Mouse (Mus musculus) kidney, embryonic 16.5 days (tissue): ENCODE measurements around the gene Gm47996. TPM values are rescaled to one million over a fixed set of nuclear protein-coding genes. Genes with fewer than 3 reads are reported as not detected.
"Not testable (repeated sequence)": the region's sequence is repeated elsewhere in the genome, so short reads cannot be mapped to it uniquely, and the experiment has no call there.

ENCODE experiments used
- ATAC-seq: fragments of 200-750 bp; cut with Nextera tagmentation; 2 replicates; pipeline ENCODE4 v1.8.0; 2017; ENCODE audit warnings: moderate TSS enrichment; ENCODE audit not compliant: low FRiP score, low TSS enrichment
- H3K27ac ChIP-seq: fragments of 300-500 bp; sonication (generic); 2 replicates; pipeline ENCODE4 v1.5.1; 2014; ENCODE audit warnings: low read length
- H3K27me3 ChIP-seq: fragments of 300-500 bp; sonication (generic); 2 replicates; pipeline ENCODE4 v1.6.1; 2014; ENCODE audit warnings: low read length, control low read depth, mixed read lengths; ENCODE audit not compliant: insufficient read depth
- H3K36me3 ChIP-seq: fragments of 300-500 bp; sonication (generic); 2 replicates; pipeline ENCODE4 v1.6.1; 2014; ENCODE audit warnings: low read length, control low read depth, mixed read lengths; ENCODE audit not compliant: insufficient read depth
- H3K4me1 ChIP-seq: fragments of 300-500 bp; sonication (generic); 2 replicates; pipeline ENCODE4 v1.6.1; 2014; ENCODE audit warnings: low read length, control low read depth, mixed read lengths; ENCODE audit not compliant: insufficient read depth
- H3K4me2 ChIP-seq: fragments of 300-500 bp; sonication (generic); replicated peaks from 2 replicates; pipeline ENCODE4 v1.6.1; 2014; ENCODE audit warnings: low read depth, low read length
- H3K4me3 ChIP-seq: fragments of 300-500 bp; sonication (generic); 2 replicates; pipeline ENCODE4 v1.5.1; 2014; ENCODE audit warnings: mild to moderate bottlenecking, low read length
- H3K9ac ChIP-seq: fragments of 300-500 bp; sonication (generic); replicated peaks from 2 replicates; pipeline ENCODE4 v1.6.1; 2014; ENCODE audit warnings: low read length
- H3K9me3 ChIP-seq: fragments of 300-500 bp; sonication (generic); 2 replicates; pipeline ENCODE4 v1.6.1; 2016; ENCODE audit warnings: low read length, control low read depth
- WGBS: fragments of 180-500 bp; shearing (Covaris S2); extraction: QIAGEN DNeasy Blood & Tissue Kit; methylation state at CpG from one replicate; pipeline ENCODE4 v1.1.7; 2014; 5-methylcytosine and 5-hydroxymethylcytosine counted together
- polyA plus RNA-seq: library from polyadenylated mRNA; unstranded; fragments of >200 nt; fragmentation: Nextera tagmentation; extraction: Ambion mirVana; gene quantifications from 2 replicates; pipeline ENCODE4 v1.2.1, GENCODE M21; 2015

Gene Gm47996
- polyA plus RNA-seq, 1 experiment from 2014 or later, result 0.67 TPM

- H3K27ac ChIP-seq, H3K4me1 ChIP-seq, H3K36me3 ChIP-seq, H3K4me2 ChIP-seq, H3K9ac ChIP-seq, H3K9me3 ChIP-seq, H3K4me3 ChIP-seq, H3K27me3 ChIP-seq: not testable (repeated sequence)
- ATAC-seq, result peak; percentile 84; the same call in 1 of the 2 replicates
- WGBS, result 51% methylated on average over 3 of the region's 5 CpGs
Measured at GRCm38 (mm10) chr1:151202771-151203170, 7.2 kb upstream of the Gm47996 start.

GRCm38 (mm10) chr1:151203818-151204217 lies 6.1 kb upstream of the Gm47996 start, which contains the start of gene 3110040M04Rik:
Gene 3110040M04Rik (plus strand): TSS chr1:151204121.
- not testable (repeated sequence) for H3K4me1 ChIP-seq, ATAC-seq, H3K4me3 ChIP-seq, H3K27me3 ChIP-seq, H3K9ac ChIP-seq, H3K27ac ChIP-seq, H3K4me2 ChIP-seq, H3K36me3 ChIP-seq, H3K9me3 ChIP-seq
- no CpG with 5 or more reads among the region's 6 CpGs for WGBS

GRCm38 (mm10) chr1:151208493-151208892 lies 1.4 kb upstream of the Gm47996 start:
- WGBS, result 59% methylated on average over 2 of the region's 5 CpGs
- H3K9ac ChIP-seq, H3K4me3 ChIP-seq, H3K4me1 ChIP-seq, H3K27ac ChIP-seq, H3K27me3 ChIP-seq, H3K9me3 ChIP-seq, H3K4me2 ChIP-seq, H3K36me3 ChIP-seq: not testable (repeated sequence)
- ATAC-seq, result peak; percentile 89

- not testable (repeated sequence) for H3K9me3 ChIP-seq, H3K4me3 ChIP-seq, H3K4me1 ChIP-seq, ATAC-seq, H3K4me2 ChIP-seq, H3K36me3 ChIP-seq, H3K27me3 ChIP-seq, H3K27ac ChIP-seq, H3K9ac ChIP-seq
Measured at GRCm38 (mm10) chr1:151208944-151209343, 987 bp upstream of the Gm47996 start.

GRCm38 (mm10) chr1:151211666-151212065 lies 1.7 kb downstream of the Gm47996 start:
- not testable (repeated sequence) for H3K4me2 ChIP-seq, H3K27ac ChIP-seq, H3K9me3 ChIP-seq, H3K36me3 ChIP-seq, H3K9ac ChIP-seq, ATAC-seq, H3K4me3 ChIP-seq, H3K27me3 ChIP-seq
- WGBS, result 90% methylated on average over 5 of the region's 5 CpGs
- peaks cover 19% of the 10 kb centered on the region for H3K4me1 ChIP-seq

- 49% methylated on average over 2 of the region's 2 CpGs for WGBS
- no peak for ATAC-seq
- Histone ChIP-seq H3K27ac (peak overlapping the region; percentile 29; the same call in 1 of the 2 replicates), H3K4me2 (no peak overlapping the region), H3K27me3 (no peaks in the 10 kb centered on the region), H3K4me1 (peaks cover 31% of the 10 kb centered on the region), H3K9me3 (no peaks in the 10 kb centered on the region), H3K36me3 (no peaks in the 10 kb centered on the region), H3K4me3 (no peak overlapping the region), H3K9ac (no peak overlapping the region)
Measured at GRCm38 (mm10) chr1:151214862-151215261, 4.9 kb downstream of the Gm47996 start.

GRCm38 (mm10) chr1:151215985-151216384 lies 6.1 kb downstream of the Gm47996 start:
- WGBS, result 6% methylated on average over 1 of the region's 1 CpGs
- Histone ChIP-seq H3K4me2 (no peak overlapping the region), H3K9me3 (no peaks in the 10 kb centered on the region), H3K4me3 (no peak overlapping the region), H3K4me1 (peaks cover 31% of the 10 kb centered on the region), H3K27ac (peak overlapping the region; percentile 88), H3K27me3 (no peaks in the 10 kb centered on the region), H3K36me3 (no peaks in the 10 kb centered on the region), H3K9ac (no peak overlapping the region)
- peak; percentile 65 for ATAC-seq

GRCm38 (mm10) chr1:151216417-151216816 lies 6.5 kb downstream of the Gm47996 start:
- no peak overlapping the region for H3K9ac ChIP-seq
- no peaks in the 10 kb centered on the region for H3K36me3 ChIP-seq
- H3K27ac ChIP-seq, result peak overlapping the region; percentile 88
- no peak overlapping the region for H3K4me3 ChIP-seq
- H3K27me3 ChIP-seq, result no peaks in the 10 kb centered on the region
- peak; percentile 89 for ATAC-seq
- no peaks in the 10 kb centered on the region for H3K9me3 ChIP-seq
- WGBS, result 27% methylated on average over 3 of the region's 3 CpGs
- peaks cover 31% of the 10 kb centered on the region for H3K4me1 ChIP-seq
- no peak overlapping the region for H3K4me2 ChIP-seq

- Histone ChIP-seq H3K27me3 (no peaks in the 10 kb centered on the region), H3K4me2 (no peak overlapping the region), H3K4me3 (no peak overlapping the region), H3K36me3 (no peaks in the 10 kb centered on the region), H3K4me1 (peaks cover 29% of the 10 kb centered on the region), H3K9ac (no peak overlapping the region), H3K9me3 (no peaks in the 10 kb centered on the region), H3K27ac (no peak overlapping the region)
- WGBS, result 90% methylated on average over 5 of the region's 5 CpGs
- no peak for ATAC-seq
Measured at GRCm38 (mm10) chr1:151219045-151219444, 9.1 kb downstream of the Gm47996 start.

GRCm38 (mm10) chr1:151220098-151220497 lies 10.2 kb downstream of the Gm47996 start:
- Histone ChIP-seq H3K9me3 (no peaks in the 10 kb centered on the region), H3K4me3 (no peak overlapping the region), H3K4me1 (peaks cover 19% of the 10 kb centered on the region), H3K4me2 (no peak overlapping the region), H3K9ac (no peak overlapping the region), H3K27me3 (no peaks in the 10 kb centered on the region), H3K27ac (no peak overlapping the region), H3K36me3 (no peaks in the 10 kb centered on the region)
- 80% methylated on average over 7 of the region's 7 CpGs for WGBS
- ATAC-seq, result no peak
